Mouse (Mus musculus) lung, embryonic 15.5 days (tissue): ENCODE data around the gene Frem1. TPM values are rescaled to one million over a fixed set of nuclear protein-coding genes. Genes with fewer than 3 reads are reported as not detected.

Experiments used
- ATAC-seq: fragments of 200-750 bp; cut with Nextera tagmentation; 2 replicates; pipeline ENCODE4 v1.8.0; 2017; ENCODE audit warnings: moderate number of reproducible peaks, borderline replicate concordance; ENCODE audit not compliant: low FRiP score, low TSS enrichment; ENCODE audit errors: extremely low read depth
- H3K27ac ChIP-seq: fragments of 300-500 bp; sonication (generic); 2 replicates; pipeline ENCODE4 v1.5.1; 2015; ENCODE audit warnings: moderate library complexity, mild to moderate bottlenecking, inconsistent platforms
- H3K27me3 ChIP-seq: fragments of 300-500 bp; sonication (generic); 2 replicates; pipeline ENCODE4 v1.6.1; 2015; ENCODE audit warnings: inconsistent platforms
- H3K36me3 ChIP-seq: fragments of 300-500 bp; sonication (generic); 2 replicates; pipeline ENCODE4 v1.6.1; 2015; ENCODE audit warnings: inconsistent platforms
- H3K4me1 ChIP-seq: fragments of 300-500 bp; sonication (generic); 2 replicates; pipeline ENCODE4 v1.6.1; 2015; ENCODE audit warnings: inconsistent platforms
- H3K4me2 ChIP-seq: fragments of 300-500 bp; sonication (generic); 2 replicates; pipeline ENCODE4 v1.6.1; 2015; ENCODE audit warnings: inconsistent platforms, mild to moderate bottlenecking, moderate library complexity
- H3K4me3 ChIP-seq: fragments of 300-500 bp; sonication (generic); 2 replicates; pipeline ENCODE4 v1.5.1; 2015; ENCODE audit warnings: mild to moderate bottlenecking, inconsistent platforms
- H3K9ac ChIP-seq: fragments of 300-500 bp; sonication (generic); 2 replicates; pipeline ENCODE4 v1.6.1; 2015; ENCODE audit warnings: inconsistent platforms
- H3K9me3 ChIP-seq: fragments of 300-500 bp; sonication (generic); 2 replicates; pipeline ENCODE4 v1.6.1; 2016; ENCODE audit warnings: inconsistent platforms
- WGBS: fragments of 180-500 bp; shearing (Covaris S2); methylation state at CpG from one replicate; pipeline ENCODE4 v1.1.7; 2015; 5-methylcytosine and 5-hydroxymethylcytosine counted together
- polyA plus RNA-seq: library from polyadenylated mRNA; unstranded; fragments of >200 nt; fragmentation: Nextera tagmentation; extraction: Ambion mirVana; gene quantifications from 2 replicates; pipeline ENCODE4 v1.2.1, GENCODE M21; 2015

Gene Frem1
- polyA plus RNA-seq, 1 experiment from 2014 or later: 35.1 TPM

- WGBS: 52% methylated on average over 18 of the region's 19 CpGs
- no peak within 1 kb of the TSS for H3K4me3 ChIP-seq
Observed at GRCm38 (mm10) chr4:82884636-82885534, 167.3 kb downstream of the Frem1 start, which contains the start of gene Cer1. Gene Cer1 (minus strand): TSS chr4:82885148.

GRCm38 (mm10) chr4:82882500-82882899 is 169.6 kb downstream of the Frem1 start:
- no peak overlapping the region for H3K4me2 ChIP-seq
- no peak overlapping the region for H3K27ac ChIP-seq
- peaks cover 3% of the 10 kb centered on the region for H3K4me1 ChIP-seq
- no peak for ATAC-seq
- H3K9me3 ChIP-seq: no peaks in the 10 kb centered on the region
- no peaks in the 10 kb centered on the region for H3K36me3 ChIP-seq
- H3K4me3 ChIP-seq: no peak overlapping the region
- 83% methylated on average over 9 of the region's 9 CpGs for WGBS
- no peaks in the 10 kb centered on the region for H3K27me3 ChIP-seq
- H3K9ac ChIP-seq: no peak overlapping the region

More at GRCm38 (mm10) chr4:82884636-82885534, 167.3 kb downstream of the Frem1 start, which contains the start of gene Cer1:
- peaks cover 3% of the 10 kb centered on the region; the same call in 1 of the 2 replicates for H3K4me1 ChIP-seq
- H3K9ac ChIP-seq: no peak within 1 kb of the TSS
- H3K27ac ChIP-seq: no peak within 1 kb of the TSS
- H3K9me3 ChIP-seq: no peaks in the 10 kb centered on the region
- H3K27me3 ChIP-seq: no peaks in the 10 kb centered on the region
- H3K36me3 ChIP-seq: no peaks in the 10 kb centered on the region
- H3K4me2 ChIP-seq: no peak within 1 kb of the TSS
- no peak for ATAC-seq

- no peaks in the 10 kb centered on the region for H3K27me3 ChIP-seq
- no peak overlapping the region for H3K9ac ChIP-seq
- ATAC-seq: no peak
- H3K9me3 ChIP-seq: no peaks in the 10 kb centered on the region
- H3K4me2 ChIP-seq: no peak overlapping the region
- H3K27ac ChIP-seq: no peak overlapping the region
- H3K4me1 ChIP-seq: peaks cover 3% of the 10 kb centered on the region
- 53% methylated on average over 3 of the region's 3 CpGs for WGBS
- no peak overlapping the region for H3K4me3 ChIP-seq
- H3K36me3 ChIP-seq: no peaks in the 10 kb centered on the region
Observed at GRCm38 (mm10) chr4:82881366-82881765, 170.8 kb downstream of the Frem1 start.

GRCm38 (mm10) chr4:82880243-82880642 is 171.9 kb downstream of the Frem1 start:
- H3K4me2 ChIP-seq: no peak overlapping the region
- peaks cover 3% of the 10 kb centered on the region for H3K4me1 ChIP-seq
- no peak overlapping the region for H3K9ac ChIP-seq
- no peak overlapping the region for H3K27ac ChIP-seq
- H3K27me3 ChIP-seq: no peaks in the 10 kb centered on the region
- no peak overlapping the region for H3K4me3 ChIP-seq
- 73% methylated on average over 2 of the region's 2 CpGs for WGBS
- ATAC-seq: no peak
- no peaks in the 10 kb centered on the region for H3K36me3 ChIP-seq
- no peaks in the 10 kb centered on the region for H3K9me3 ChIP-seq

GRCm38 (mm10) chr4:82879152-82879551 is 173.0 kb downstream of the Frem1 start:
- no peak overlapping the region for H3K4me2 ChIP-seq
- H3K36me3 ChIP-seq: no peaks in the 10 kb centered on the region
- H3K9me3 ChIP-seq: no peaks in the 10 kb centered on the region
- H3K4me1 ChIP-seq: no peaks in the 10 kb centered on the region; the same call in 1 of the 2 replicates
- H3K9ac ChIP-seq: no peak overlapping the region
- peak overlapping the region; percentile 32; the same call in 1 of the 2 replicates for H3K27ac ChIP-seq
- WGBS: 55% methylated on average over 6 of the region's 6 CpGs
- peak; percentile 70 for ATAC-seq
- H3K4me3 ChIP-seq: no peak overlapping the region
- no peaks in the 10 kb centered on the region for H3K27me3 ChIP-seq

- H3K27me3 ChIP-seq: no peaks in the 10 kb centered on the region
- peaks cover 12% of the 10 kb centered on the region for H3K4me1 ChIP-seq
- no peak overlapping the region for H3K27ac ChIP-seq
- no peaks in the 10 kb centered on the region for H3K9me3 ChIP-seq
- no peaks in the 10 kb centered on the region for H3K36me3 ChIP-seq
- no peak for ATAC-seq
- no peak overlapping the region for H3K9ac ChIP-seq
- no peak overlapping the region for H3K4me3 ChIP-seq
- H3K4me2 ChIP-seq: no peak overlapping the region
- 86% methylated on average over 2 of the region's 2 CpGs for WGBS
Observed at GRCm38 (mm10) chr4:82876656-82877055, 175.5 kb downstream of the Frem1 start.

- Histone ChIP-seq H3K4me1 (peaks cover 12% of the 10 kb centered on the region), H3K27ac (no peak overlapping the region), H3K27me3 (no peaks in the 10 kb centered on the region), H3K4me3 (no peak overlapping the region), H3K36me3 (no peaks in the 10 kb centered on the region), H3K9ac (no peak overlapping the region), H3K9me3 (no peaks in the 10 kb centered on the region), H3K4me2 (no peak overlapping the region)
- no peak for ATAC-seq
- 51% methylated on average over 4 of the region's 4 CpGs for WGBS
Observed at GRCm38 (mm10) chr4:82875532-82875931, 176.6 kb downstream of the Frem1 start.

GRCm38 (mm10) chr4:82874791-82875190 is 177.3 kb downstream of the Frem1 start:
- peaks cover 12% of the 10 kb centered on the region for H3K4me1 ChIP-seq
- H3K36me3 ChIP-seq: no peaks in the 10 kb centered on the region
- H3K9ac ChIP-seq: no peak overlapping the region
- no peaks in the 10 kb centered on the region for H3K9me3 ChIP-seq
- WGBS: 62% methylated on average over 4 of the region's 4 CpGs
- no peaks in the 10 kb centered on the region for H3K27me3 ChIP-seq
- no peak overlapping the region for H3K4me2 ChIP-seq
- no peak overlapping the region for H3K27ac ChIP-seq
- H3K4me3 ChIP-seq: no peak overlapping the region
- ATAC-seq: no peak

GRCm38 (mm10) chr4:82872548-82872947 is 179.6 kb downstream of the Frem1 start:
- no peaks in the 10 kb centered on the region for H3K36me3 ChIP-seq
- no peak overlapping the region for H3K4me3 ChIP-seq
- H3K27me3 ChIP-seq: no peaks in the 10 kb centered on the region
- no peak overlapping the region for H3K9ac ChIP-seq
- H3K9me3 ChIP-seq: no peaks in the 10 kb centered on the region
- ATAC-seq: no peak
- no peak overlapping the region for H3K4me2 ChIP-seq
- H3K27ac ChIP-seq: 0 out of 2 replicates have a peak overlapping the region, but pooled peaks have one; percentile 13
- H3K4me1 ChIP-seq: peaks cover 12% of the 10 kb centered on the region
- 42% methylated on average over 4 of the region's 4 CpGs for WGBS

GRCm38 (mm10) chr4:82872121-82872520 is 180.0 kb downstream of the Frem1 start:
- Histone ChIP-seq H3K4me3 (no peak overlapping the region), H3K4me2 (no peak overlapping the region), H3K9ac (no peak overlapping the region), H3K36me3 (no peaks in the 10 kb centered on the region), H3K27ac (no peak overlapping the region), H3K27me3 (no peaks in the 10 kb centered on the region), H3K9me3 (no peaks in the 10 kb centered on the region), H3K4me1 (peaks cover 12% of the 10 kb centered on the region)
- ATAC-seq: no peak
- 18% methylated on average over 6 of the region's 6 CpGs for WGBS

- Histone ChIP-seq H3K4me3 (no peak overlapping the region), H3K4me1 (peaks cover 12% of the 10 kb centered on the region), H3K4me2 (no peak overlapping the region), H3K27ac (no peak overlapping the region), H3K36me3 (no peaks in the 10 kb centered on the region), H3K27me3 (no peaks in the 10 kb centered on the region), H3K9me3 (no peaks in the 10 kb centered on the region), H3K9ac (no peak overlapping the region)
- 64% methylated on average over 6 of the region's 6 CpGs for WGBS
- no peak for ATAC-seq
Observed at GRCm38 (mm10) chr4:82870931-82871330, 181.2 kb downstream of the Frem1 start.

GRCm38 (mm10) chr4:82867731-82868445 is 184.3 kb downstream of the Frem1 start:
- Histone ChIP-seq H3K4me2 (no peak overlapping the region), H3K9ac (no peak overlapping the region), H3K9me3 (no peaks in the 10 kb centered on the region), H3K4me3 (no peak overlapping the region), H3K4me1 (peaks cover 10% of the 10 kb centered on the region), H3K27ac (no peak overlapping the region), H3K36me3 (no peaks in the 10 kb centered on the region), H3K27me3 (no peaks in the 10 kb centered on the region)
- ATAC-seq: no peak
- WGBS: 73% methylated on average over 5 of the region's 5 CpGs
